Mouse (Mus musculus) granulocyte monocyte progenitor cell, adult 5-6 weeks (primary cell): Measurements from ENCODE around the gene Wdfy1. TPM values are rescaled to one million over a fixed set of nuclear protein-coding genes. Genes with fewer than 3 reads are reported as not detected.

Source experiments
- ATAC-seq: replicated peaks from 2 replicates; pipeline ENCODE4 v1.8.0; 2016; ENCODE audit warnings: mild to moderate bottlenecking, moderate TSS enrichment, inconsistent platforms; ENCODE audit not compliant: poor library complexity, severe bottlenecking
- total RNA-seq, 2 experiments: library from RNA; stranded (forward) in 1 of 2; stranded (reverse) in 1 of 2; fragments of 200-712, 200-1000 nt in 1 of 2; fragments of >200 nt in 1 of 2; fragmentation: Nextera tagmentation in 1 of 2; gene quantifications; 2 replicates each; pipeline ENCODE4 v1.2.3; 2014 to 2017

Wdfy1 gene
- total RNA-seq, 2 experiments from 2014 or later: 8.6 to 24.7 TPM

- ATAC-seq: no peak
Observed at GRCm38 (mm10) chr1:79714152-79714923, 61.6 kb downstream of the Wdfy1 start.

- ATAC-seq: no peak
Observed at GRCm38 (mm10) chr1:79713081-79713480, 62.9 kb downstream of the Wdfy1 start.

- peak; percentile 85 for ATAC-seq
Observed at GRCm38 (mm10) chr1:79711147-79712126, 64.5 kb downstream of the Wdfy1 start.

- peak; percentile 18 for ATAC-seq
Observed at GRCm38 (mm10) chr1:79710678-79711077, 65.3 kb downstream of the Wdfy1 start.

GRCm38 (mm10) chr1:79710216-79710615 lies 65.7 kb downstream of the Wdfy1 start:
- ATAC-seq: peak; percentile 2; the same call in 1 of the 2 replicates

- ATAC-seq: no peak
Observed at GRCm38 (mm10) chr1:79707383-79707782, 68.6 kb downstream of the Wdfy1 start.

- no peak for ATAC-seq
Observed at GRCm38 (mm10) chr1:79706707-79707106, 69.2 kb downstream of the Wdfy1 start.

GRCm38 (mm10) chr1:79704672-79705071 lies 71.3 kb downstream of the Wdfy1 start:
- ATAC-seq: no peak

- ATAC-seq: no peak
Observed at GRCm38 (mm10) chr1:79703520-79703919, 72.4 kb downstream of the Wdfy1 start.

GRCm38 (mm10) chr1:79698506-79698905 lies 77.4 kb downstream of the Wdfy1 start:
- peak; percentile 64 for ATAC-seq

GRCm38 (mm10) chr1:79697382-79697781 lies 78.6 kb downstream of the Wdfy1 start:
- ATAC-seq: peak; percentile 81

- ATAC-seq: no peak
Observed at GRCm38 (mm10) chr1:79696933-79697332, 79.0 kb downstream of the Wdfy1 start.

- ATAC-seq: no peak
Observed at GRCm38 (mm10) chr1:79692482-79692881, 83.5 kb downstream of the Wdfy1 start.

GRCm38 (mm10) chr1:79687254-79687653 lies 88.7 kb downstream of the Wdfy1 start:
- ATAC-seq: no peak

GRCm38 (mm10) chr1:79684027-79684426 lies 91.9 kb downstream of the Wdfy1 start:
- peak; percentile 94 for ATAC-seq

- no peak; the same call in 1 of the 2 replicates for ATAC-seq
Observed at GRCm38 (mm10) chr1:79682936-79683335, 93.0 kb downstream of the Wdfy1 start.

- ATAC-seq: 0 out of 2 replicates have a peak, but pooled peaks have one; percentile 11
Observed at GRCm38 (mm10) chr1:79680777-79681176, 95.2 kb downstream of the Wdfy1 start.

GRCm38 (mm10) chr1:79678117-79678684 lies 97.7 kb downstream of the Wdfy1 start:
- ATAC-seq: no peak

- no peak for ATAC-seq
Observed at GRCm38 (mm10) chr1:79675716-79676115, 100.2 kb downstream of the Wdfy1 start.

- ATAC-seq: peak; percentile 82
Observed at GRCm38 (mm10) chr1:79671543-79672337, 104.2 kb downstream of the Wdfy1 start, which contains the start of gene Ap1s3. Gene Ap1s3 (minus strand): TSS chr1:79671972.
